Mouse (Mus musculus) lung, postnatal 0 days (tissue): ENCODE data around the gene Hoxb9. TPM values are rescaled to one million over a fixed set of nuclear protein-coding genes. Genes with fewer than 3 reads are reported as not detected.

Experiments used
- ATAC-seq: fragments of 200-750 bp; cut with Nextera tagmentation; 2 replicates; pipeline ENCODE4 v1.8.0; 2017; ENCODE audit warnings: moderate library complexity
- DNase-seq: peaks from one replicate; pipeline ENCODE4 v3.0.0-alpha.2; 2016; ENCODE audit warnings: low spot score
- H3K27ac ChIP-seq: fragments of 300-500 bp; sonication (generic); 2 replicates; pipeline ENCODE4 v1.5.1; 2014; ENCODE audit warnings: antibody characterized with exemption, mild to moderate bottlenecking, low read length, mixed read lengths
- H3K27me3 ChIP-seq: fragments of 300-500 bp; sonication (generic); replicated peaks from 2 replicates; pipeline ENCODE4 v1.6.1; 2014; ENCODE audit warnings: low read length, mixed read lengths; ENCODE audit not compliant: insufficient read depth
- H3K36me3 ChIP-seq: fragments of 300-500 bp; sonication (generic); 2 replicates; pipeline ENCODE4 v1.6.1; 2014; ENCODE audit warnings: low read length, mixed read lengths; ENCODE audit not compliant: insufficient read depth
- H3K4me1 ChIP-seq: fragments of 300-500 bp; sonication (generic); 2 replicates; pipeline ENCODE4 v1.6.1; 2014; ENCODE audit warnings: antibody characterized with exemption, low read depth, low read length, mixed read lengths; ENCODE audit not compliant: insufficient read depth
- H3K4me2 ChIP-seq: fragments of 300-500 bp; sonication (generic); replicated peaks from 2 replicates; pipeline ENCODE4 v1.6.1; 2014; ENCODE audit warnings: low read depth, mild to moderate bottlenecking, low read length, moderate library complexity, mixed read lengths
- H3K4me3 ChIP-seq: fragments of 300-500 bp; sonication (generic); 2 replicates; pipeline ENCODE4 v1.5.1; 2014; ENCODE audit warnings: low read depth, low read length
- H3K9ac ChIP-seq: fragments of 300-500 bp; sonication (generic); replicated peaks from 2 replicates; pipeline ENCODE4 v1.6.1; 2014; ENCODE audit warnings: low read depth, mild to moderate bottlenecking
- H3K9me3 ChIP-seq: fragments of 300-500 bp; sonication (generic); 2 replicates; pipeline ENCODE4 v1.6.1; 2016; ENCODE audit warnings: low read length, mixed read lengths
- CTCF ChIP-seq: IDR thresholded peaks from 2 replicates; pipeline ENCODE4 v1.5.1; 2016; ENCODE audit warnings: antibody characterized with exemption, mild to moderate bottlenecking
- EP300 ChIP-seq: IDR thresholded peaks from 2 replicates; pipeline ENCODE4 v1.6.1; 2016; ENCODE audit warnings: antibody characterized with exemption, mild to moderate bottlenecking, control low read depth
- WGBS: fragments of 180-500 bp; shearing (Covaris S2); extraction: QIAGEN DNeasy Blood & Tissue Kit; methylation state at CpG from one replicate; pipeline ENCODE4 v1.1.7; 2014; 5-methylcytosine and 5-hydroxymethylcytosine counted together
- polyA plus RNA-seq: library from polyadenylated mRNA; unstranded; fragments of >200 nt; fragmentation: Nextera tagmentation; extraction: Ambion mirVana; gene quantifications from 2 replicates; pipeline ENCODE4 v1.2.1, GENCODE M21; 2015

Hoxb9 gene
- polyA plus RNA-seq, 1 experiment from 2014 or later, result not detected

DNA sequence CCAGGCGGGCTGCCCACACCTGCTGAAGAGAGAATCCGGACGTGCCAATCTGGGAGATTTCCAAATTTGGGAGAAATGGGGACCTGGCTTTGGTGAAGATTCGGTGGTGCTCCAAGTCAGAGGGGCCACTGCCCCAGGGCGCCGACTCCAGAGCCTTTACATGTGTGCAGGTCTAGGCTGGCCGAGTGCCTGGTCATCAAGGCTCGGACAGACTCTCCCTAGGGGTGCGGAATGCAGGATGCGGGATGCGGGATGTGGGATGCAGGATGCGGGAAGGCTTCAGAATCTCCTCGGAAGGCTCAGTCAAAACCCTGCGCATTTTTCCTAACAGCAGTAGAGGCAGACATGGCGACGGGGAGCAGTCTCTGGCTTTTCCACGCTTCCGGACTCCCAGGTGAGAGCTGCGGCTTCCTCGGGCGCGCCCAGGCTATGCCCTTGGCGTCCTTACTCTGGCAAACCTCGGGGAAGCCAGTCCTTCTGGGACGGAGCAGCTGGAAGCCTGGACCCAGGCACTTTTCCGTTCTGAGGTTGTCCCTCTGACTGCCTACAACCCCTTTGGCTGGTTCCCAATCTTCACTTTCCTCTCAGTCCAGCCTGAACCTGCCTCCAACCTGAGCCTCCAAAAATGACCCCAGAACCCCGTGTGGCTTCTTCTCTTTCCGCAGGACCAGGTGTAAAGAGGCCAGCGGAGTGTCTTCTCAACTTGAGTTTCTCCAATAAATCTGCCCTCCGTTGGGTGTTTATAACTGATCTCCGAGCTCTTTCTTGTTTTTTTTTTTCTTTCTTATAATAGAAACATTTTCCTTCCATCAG, 8.4 kb downstream of the Hoxb9 start:
- H3K9ac ChIP-seq, result no peak overlapping the region
- peaks cover 74% of the 10 kb centered on the region for H3K27me3 ChIP-seq
- TF ChIP-seq EP300 (no peak), CTCF (no peak)
- no peak overlapping the region for H3K27ac ChIP-seq
- no peak for ATAC-seq
- no peaks in the 10 kb centered on the region for H3K9me3 ChIP-seq
- no peaks in the 10 kb centered on the region for H3K4me1 ChIP-seq
- H3K4me3 ChIP-seq, result no peak overlapping the region
- DNase-seq, result no peak
- 9% methylated on average over 31 of the region's 31 CpGs for whole genome bisulfite sequencing
- H3K36me3 ChIP-seq, result no peaks in the 10 kb centered on the region
- no peak overlapping the region for H3K4me2 ChIP-seq

DNA sequence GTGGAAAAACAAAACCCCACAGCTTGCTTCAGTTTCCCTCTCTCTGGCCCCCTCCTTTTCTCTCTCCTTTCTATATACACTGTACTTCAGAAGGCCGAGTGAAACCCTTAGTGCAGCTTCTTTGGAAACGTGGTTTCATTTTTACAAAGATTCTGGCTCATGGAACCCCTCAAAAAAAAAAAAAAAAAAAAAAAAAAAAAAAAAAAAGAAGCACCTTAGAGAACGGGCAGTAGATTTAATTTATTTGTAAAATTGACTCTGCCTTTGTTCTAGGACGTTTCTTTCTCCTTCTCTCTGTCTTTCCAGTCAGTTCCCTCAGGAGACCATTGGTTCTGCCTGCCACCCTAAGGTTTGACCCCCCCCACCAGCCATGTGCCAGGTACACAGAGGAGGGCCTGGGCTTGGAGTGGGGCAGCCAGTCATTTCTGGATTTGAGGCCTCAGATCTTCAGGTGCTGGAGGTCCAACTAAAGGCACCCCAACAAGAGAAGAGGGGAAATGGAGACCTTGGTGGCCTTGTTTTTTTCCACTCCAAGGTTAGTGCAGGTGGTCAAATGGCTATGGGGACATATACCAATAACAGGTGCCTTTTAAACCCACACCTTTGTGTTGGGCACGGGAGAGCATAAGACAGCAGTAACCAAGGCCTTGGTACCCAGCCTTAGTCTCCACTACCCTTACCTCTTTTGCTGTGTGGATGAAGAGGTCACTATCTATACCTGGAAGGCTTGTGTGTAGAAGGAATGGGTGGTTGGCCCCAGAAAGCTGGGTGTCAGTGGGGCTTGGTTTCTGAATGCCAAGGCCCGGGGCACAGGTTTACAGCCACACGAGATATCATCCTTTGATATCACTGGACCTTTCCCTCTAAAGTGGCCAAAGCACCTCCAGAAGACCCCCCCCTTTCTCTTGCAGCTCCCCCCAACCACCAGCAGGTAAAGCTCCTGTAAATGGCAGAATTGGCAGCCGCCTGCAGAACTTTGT, 9.4 kb downstream of the Hoxb9 start:
- H3K4me1 ChIP-seq, result no peaks in the 10 kb centered on the region
- no peak overlapping the region for H3K9ac ChIP-seq
- ATAC-seq, result no peak
- DNase-seq, result no peak
- H3K4me3 ChIP-seq, result no peak overlapping the region
- no peaks in the 10 kb centered on the region for H3K36me3 ChIP-seq
- H3K4me2 ChIP-seq, result no peak overlapping the region
- WGBS, result 44% methylated on average over 8 of the region's 8 CpGs
- peaks cover 64% of the 10 kb centered on the region for H3K27me3 ChIP-seq
- H3K9me3 ChIP-seq, result no peaks in the 10 kb centered on the region
- TF ChIP-seq EP300 (no peak), CTCF (no peak)
- H3K27ac ChIP-seq, result no peak overlapping the region

DNA sequence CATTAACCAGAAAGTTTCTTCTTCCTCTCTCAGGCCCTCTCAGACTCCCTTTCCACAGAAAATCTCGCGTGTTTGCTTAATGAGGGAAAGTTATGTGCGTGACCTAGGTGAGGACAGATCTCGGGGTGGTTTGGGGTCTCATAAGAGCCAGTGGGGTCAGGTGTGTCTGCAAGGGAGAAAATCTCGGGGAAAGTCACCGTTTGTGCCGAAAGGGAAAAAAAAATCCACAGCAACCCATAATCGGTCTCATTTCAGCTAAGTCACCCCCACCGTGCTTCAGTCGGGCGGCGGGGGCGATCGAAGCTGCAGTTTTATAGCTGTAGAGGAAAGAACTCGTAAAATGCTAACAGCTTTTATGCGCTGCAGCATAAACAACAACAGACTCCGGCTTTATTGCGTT, 10.1 kb downstream of the Hoxb9 start:
- 17% methylated on average over 18 of the region's 18 CpGs for WGBS
- Histone ChIP-seq H3K27ac (no peak overlapping the region), H3K4me3 (no peak overlapping the region), H3K4me2 (no peak overlapping the region), H3K36me3 (no peaks in the 10 kb centered on the region), H3K9me3 (no peaks in the 10 kb centered on the region), H3K4me1 (no peaks in the 10 kb centered on the region), H3K27me3 (peaks cover 58% of the 10 kb centered on the region), H3K9ac (no peak overlapping the region)
- DNase-seq (no peak), ATAC-seq (no peak)
- TF ChIP-seq CTCF, result no peak
- TF ChIP-seq EP300, result no peak

DNA sequence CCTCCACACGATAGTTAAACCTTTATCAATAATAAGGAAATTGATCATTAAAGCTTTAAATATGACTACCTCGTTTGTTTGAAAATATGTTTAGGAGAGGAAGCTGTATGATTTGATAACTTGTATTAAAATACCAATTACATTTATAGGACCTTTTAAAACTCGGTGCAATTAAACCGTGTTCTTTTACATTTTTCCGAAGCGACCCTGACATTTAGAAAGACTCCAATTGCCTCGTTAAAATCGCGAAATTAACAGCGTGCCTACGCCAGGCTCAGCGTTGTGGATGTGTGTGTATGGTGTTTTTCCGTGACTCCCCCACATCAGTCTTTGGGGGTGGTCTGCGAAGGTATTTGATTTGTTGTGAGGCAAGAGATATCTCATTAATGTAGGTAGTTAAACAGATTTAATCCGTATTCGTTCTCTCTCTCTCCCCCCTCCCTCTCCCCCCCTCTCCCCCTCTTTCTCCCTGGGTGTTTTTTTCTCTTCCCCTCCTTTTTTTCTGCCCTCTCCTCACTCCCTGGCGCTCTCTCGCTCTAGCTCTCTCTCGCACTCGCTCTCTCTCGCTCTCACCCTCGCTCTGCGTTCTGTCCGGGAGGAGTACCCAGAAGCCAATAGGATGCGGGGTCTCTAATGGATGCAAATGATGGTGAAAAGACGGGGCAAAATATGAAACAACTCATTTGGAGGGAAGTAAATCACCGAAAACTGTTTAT, 10.8 kb downstream of the Hoxb9 start, which contains the start of gene Hoxb8:
Gene Hoxb8, plus strand, starts transcription at position 51 of the 716 bp plus-strand sequence.
- DNase-seq (no peak), ATAC-seq (no peak)
- 3% methylated on average over 27 of the region's 27 CpGs for whole genome bisulfite sequencing
- H3K9ac ChIP-seq, result no peak within 1 kb of the TSS
- H3K4me3 ChIP-seq, result peak within 1 kb of the TSS; percentile 47
- H3K27ac ChIP-seq, result no peak within 1 kb of the TSS
- H3K4me1 ChIP-seq, result no peaks in the 10 kb centered on the region
- H3K4me2 ChIP-seq, result peak within 1 kb of the TSS; percentile 70
- no peaks in the 10 kb centered on the region for H3K36me3 ChIP-seq
- H3K27me3 ChIP-seq, result peaks cover 58% of the 10 kb centered on the region
- H3K9me3 ChIP-seq, result no peaks in the 10 kb centered on the region
- TF ChIP-seq EP300, result no peak

DNA sequence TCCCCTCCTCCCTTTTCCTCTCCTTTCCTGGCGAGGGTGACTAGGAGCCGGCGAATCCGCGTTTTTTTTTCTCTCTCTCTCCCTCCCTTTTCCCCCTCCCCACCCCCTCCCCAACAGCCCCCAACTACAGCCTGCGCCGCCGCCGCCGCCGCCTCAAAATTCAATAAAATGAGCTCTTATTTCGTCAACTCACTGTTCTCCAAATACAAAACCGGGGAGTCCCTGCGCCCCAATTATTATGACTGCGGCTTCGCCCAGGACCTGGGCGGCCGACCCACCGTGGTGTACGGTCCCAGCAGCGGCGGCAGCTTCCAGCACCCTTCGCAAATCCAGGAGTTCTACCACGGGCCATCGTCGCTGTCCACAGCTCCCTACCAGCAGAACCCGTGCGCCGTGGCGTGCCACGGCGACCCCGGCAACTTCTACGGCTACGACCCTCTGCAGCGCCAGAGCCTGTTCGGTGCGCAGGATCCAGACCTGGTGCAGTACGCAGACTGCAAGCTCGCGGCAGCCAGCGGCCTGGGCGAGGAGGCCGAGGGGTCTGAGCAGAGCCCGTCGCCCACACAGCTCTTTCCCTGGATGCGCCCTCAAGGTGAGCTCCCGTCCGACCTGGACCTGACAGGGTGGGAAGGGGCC, 11.7 kb downstream of the Hoxb9 start:
- Histone ChIP-seq H3K9ac (no peak overlapping the region), H3K27ac (no peak overlapping the region), H3K4me2 (peak overlapping the region; percentile 70), H3K9me3 (no peaks in the 10 kb centered on the region), H3K36me3 (no peaks in the 10 kb centered on the region), H3K4me3 (peak overlapping the region; percentile 47), H3K27me3 (peaks cover 58% of the 10 kb centered on the region), H3K4me1 (no peaks in the 10 kb centered on the region)
- no peak for ATAC-seq
- no peak for DNase-seq
- WGBS, result under 1% methylated on average over 40 of the region's 49 CpGs
- TF ChIP-seq EP300 (no peak), CTCF (no peak)
